Mouse (Mus musculus): ENCODE results near the gene Dync1i1. TPM values are rescaled to one million over a fixed set of nuclear protein-coding genes. Genes with fewer than 3 reads are reported as not detected.

The Dync1i1 gene
- polyA plus RNA-seq, 1 experiment from 2014 or later: 10.3 TPM

GRCm38 (mm10) chr6:5723986-5724385 lies 1.5 kb upstream of the Dync1i1 start:
- 82% methylated on average over 1 of the region's 1 CpGs for WGBS
- Histone ChIP-seq H3K27ac (replicated peaks; ENCODE audit: low read depth, low read length) (no peak overlapping the region), H3K36me3 (ENCODE audit: control insufficient read depth, insufficient read depth, low read length) (no peaks in the 10 kb centered on the region), H3K4me1 (ENCODE audit: control insufficient read depth, insufficient read depth, low read length) (0 out of 2 replicates have a peak, but pooled peaks cover 9% of the 10 kb centered on the region), H3K4me2 (ENCODE audit: low read length) (no peak overlapping the region), H3K9me3 (ENCODE audit: control insufficient read depth, low read length) (no peaks in the 10 kb centered on the region), H3K9ac (replicated peaks; ENCODE audit: low read length) (no peak overlapping the region), H3K4me3 (replicated peaks; ENCODE audit: low read depth, low read length) (no peak overlapping the region), H3K27me3 (ENCODE audit: control insufficient read depth, insufficient read depth, low read length) (0 out of 2 replicates have a peak, but pooled peaks cover 2% of the 10 kb centered on the region)
- ATAC-seq (ENCODE audit: low FRiP score, low TSS enrichment) (no peak), DNase-seq (no peak)

- 2% methylated on average over 10 of the region's 10 CpGs for WGBS
- Histone ChIP-seq H3K9me3 (ENCODE audit: control insufficient read depth, low read length) (no peaks in the 10 kb centered on the region), H3K36me3 (ENCODE audit: control insufficient read depth, insufficient read depth, low read length) (no peaks in the 10 kb centered on the region), H3K9ac (replicated peaks; ENCODE audit: low read length) (peak overlapping the region; percentile 57), H3K4me3 (replicated peaks; ENCODE audit: low read depth, low read length) (peak overlapping the region; percentile 52), H3K4me2 (ENCODE audit: low read length) (peak overlapping the region; percentile 77), H3K4me1 (ENCODE audit: control insufficient read depth, insufficient read depth, low read length) (0 out of 2 replicates have a peak, but pooled peaks cover 9% of the 10 kb centered on the region), H3K27me3 (ENCODE audit: control insufficient read depth, insufficient read depth, low read length) (0 out of 2 replicates have a peak, but pooled peaks cover 2% of the 10 kb centered on the region), H3K27ac (replicated peaks; ENCODE audit: low read depth, low read length) (no peak overlapping the region)
- peak; percentile 44 for DNase-seq
- peak; percentile 18; the same call in 1 of the 2 replicates for ATAC-seq (ENCODE audit: low FRiP score, low TSS enrichment)
Measured at GRCm38 (mm10) chr6:5726237-5726670, 815 bp downstream of the Dync1i1 start.

- no peak overlapping the region for H3K4me3 ChIP-seq (replicated peaks; ENCODE audit: low read depth, low read length)
- no peak overlapping the region for H3K9ac ChIP-seq (replicated peaks; ENCODE audit: low read length)
- no peaks in the 10 kb centered on the region for H3K4me1 ChIP-seq (ENCODE audit: control insufficient read depth, insufficient read depth, low read length)
- no peak overlapping the region for H3K4me2 ChIP-seq (ENCODE audit: low read length)
- H3K27ac ChIP-seq (replicated peaks; ENCODE audit: low read depth, low read length): no peak overlapping the region
- no peak for ATAC-seq (ENCODE audit: low FRiP score, low TSS enrichment)
- no peaks in the 10 kb centered on the region for H3K36me3 ChIP-seq (ENCODE audit: control insufficient read depth, insufficient read depth, low read length)
- H3K27me3 ChIP-seq (ENCODE audit: control insufficient read depth, insufficient read depth, low read length): no peaks in the 10 kb centered on the region
- 91% methylated on average over 3 of the region's 3 CpGs for WGBS
- no peaks in the 10 kb centered on the region for H3K9me3 ChIP-seq (ENCODE audit: control insufficient read depth, low read length)
- DNase-seq: no peak
Measured at GRCm38 (mm10) chr6:5733217-5733616, 7.8 kb downstream of the Dync1i1 start.

GRCm38 (mm10) chr6:5734398-5734797 lies 9.0 kb downstream of the Dync1i1 start:
- ATAC-seq (ENCODE audit: low FRiP score, low TSS enrichment): no peak
- no peak overlapping the region for H3K4me3 ChIP-seq (replicated peaks; ENCODE audit: low read depth, low read length)

GRCm38 (mm10) chr6:5734862-5735261 lies 9.4 kb downstream of the Dync1i1 start:
- Histone ChIP-seq H3K4me2 (ENCODE audit: low read length) (no peak overlapping the region), H3K9ac (replicated peaks; ENCODE audit: low read length) (no peak overlapping the region), H3K9me3 (ENCODE audit: control insufficient read depth, low read length) (no peaks in the 10 kb centered on the region), H3K36me3 (ENCODE audit: control insufficient read depth, insufficient read depth, low read length) (no peaks in the 10 kb centered on the region), H3K4me1 (ENCODE audit: control insufficient read depth, insufficient read depth, low read length) (no peaks in the 10 kb centered on the region), H3K27me3 (ENCODE audit: control insufficient read depth, insufficient read depth, low read length) (no peaks in the 10 kb centered on the region), H3K27ac (replicated peaks; ENCODE audit: low read depth, low read length) (no peak overlapping the region), H3K4me3 (replicated peaks; ENCODE audit: low read depth, low read length) (no peak overlapping the region)
- DNase-seq (no peak), ATAC-seq (ENCODE audit: low FRiP score, low TSS enrichment) (no peak)
- WGBS: 87% methylated on average over 1 of the region's 1 CpGs

More at GRCm38 (mm10) chr6:5734398-5734797, 9.0 kb downstream of the Dync1i1 start:
- Histone ChIP-seq H3K27ac (replicated peaks; ENCODE audit: low read depth, low read length) (no peak overlapping the region), H3K9ac (replicated peaks; ENCODE audit: low read length) (no peak overlapping the region), H3K27me3 (ENCODE audit: control insufficient read depth, insufficient read depth, low read length) (no peaks in the 10 kb centered on the region), H3K4me1 (ENCODE audit: control insufficient read depth, insufficient read depth, low read length) (no peaks in the 10 kb centered on the region), H3K36me3 (ENCODE audit: control insufficient read depth, insufficient read depth, low read length) (no peaks in the 10 kb centered on the region), H3K4me2 (ENCODE audit: low read length) (no peak overlapping the region), H3K9me3 (ENCODE audit: control insufficient read depth, low read length) (no peaks in the 10 kb centered on the region)
- no peak for DNase-seq

- Histone ChIP-seq H3K4me2 (ENCODE audit: low read length) (no peak overlapping the region), H3K27me3 (ENCODE audit: control insufficient read depth, insufficient read depth, low read length) (no peaks in the 10 kb centered on the region), H3K9me3 (ENCODE audit: control insufficient read depth, low read length) (no peaks in the 10 kb centered on the region), H3K36me3 (ENCODE audit: control insufficient read depth, insufficient read depth, low read length) (no peaks in the 10 kb centered on the region), H3K27ac (replicated peaks; ENCODE audit: low read depth, low read length) (no peak overlapping the region), H3K4me1 (ENCODE audit: control insufficient read depth, insufficient read depth, low read length) (no peaks in the 10 kb centered on the region), H3K4me3 (replicated peaks; ENCODE audit: low read depth, low read length) (no peak overlapping the region), H3K9ac (replicated peaks; ENCODE audit: low read length) (no peak overlapping the region)
- WGBS: 69% methylated on average over 7 of the region's 7 CpGs
- ATAC-seq (ENCODE audit: low FRiP score, low TSS enrichment) (no peak), DNase-seq (no peak)
Measured at GRCm38 (mm10) chr6:5739711-5740110, 14.3 kb downstream of the Dync1i1 start.

GRCm38 (mm10) chr6:5741395-5742032 lies 16.1 kb downstream of the Dync1i1 start:
- no peak for DNase-seq
- Histone ChIP-seq H3K9me3 (ENCODE audit: control insufficient read depth, low read length) (no peaks in the 10 kb centered on the region), H3K4me3 (replicated peaks; ENCODE audit: low read depth, low read length) (no peak overlapping the region), H3K36me3 (ENCODE audit: control insufficient read depth, insufficient read depth, low read length) (no peaks in the 10 kb centered on the region), H3K27ac (replicated peaks; ENCODE audit: low read depth, low read length) (no peak overlapping the region), H3K27me3 (ENCODE audit: control insufficient read depth, insufficient read depth, low read length) (no peaks in the 10 kb centered on the region), H3K4me2 (ENCODE audit: low read length) (no peak overlapping the region), H3K4me1 (ENCODE audit: control insufficient read depth, insufficient read depth, low read length) (no peaks in the 10 kb centered on the region), H3K9ac (replicated peaks; ENCODE audit: low read length) (no peak overlapping the region)
- 82% methylated on average over 6 of the region's 6 CpGs for WGBS
- no peak for ATAC-seq (ENCODE audit: low FRiP score, low TSS enrichment)

- H3K36me3 ChIP-seq (ENCODE audit: control insufficient read depth, insufficient read depth, low read length): no peaks in the 10 kb centered on the region
- H3K27me3 ChIP-seq (ENCODE audit: control insufficient read depth, insufficient read depth, low read length): no peaks in the 10 kb centered on the region
- 82% methylated on average over 6 of the region's 6 CpGs for WGBS
- 0 out of 2 replicates have a peak, but pooled peaks cover 3% of the 10 kb centered on the region for H3K4me1 ChIP-seq (ENCODE audit: control insufficient read depth, insufficient read depth, low read length)
- 0 out of 2 replicates have a peak, but pooled peaks cover 3% of the 10 kb centered on the region for H3K9me3 ChIP-seq (ENCODE audit: control insufficient read depth, low read length)
- no peak overlapping the region for H3K27ac ChIP-seq (replicated peaks; ENCODE audit: low read depth, low read length)
- DNase-seq: no peak
- ATAC-seq (ENCODE audit: low FRiP score, low TSS enrichment): no peak; the same call in 1 of the 2 replicates
- no peak overlapping the region for H3K9ac ChIP-seq (replicated peaks; ENCODE audit: low read length)
- no peak overlapping the region for H3K4me2 ChIP-seq (ENCODE audit: low read length)
- H3K4me3 ChIP-seq (replicated peaks; ENCODE audit: low read depth, low read length): no peak overlapping the region
Measured at GRCm38 (mm10) chr6:5750079-5750711, 24.8 kb downstream of the Dync1i1 start.
